Mouse (Mus musculus) gastrocnemius, postnatal 36 days (tissue): Measurements from ENCODE around the gene Tns3. TPM values are rescaled to one million over a fixed set of nuclear protein-coding genes. Genes with fewer than 3 reads are reported as not detected.
A peak's percentile ranks its signal among the peaks of the same experiment; 100 is the strongest.

ENCODE experiments used
- DNase-seq, 2 experiments: peaks; one replicate each; pipeline ENCODE4 v3.0.0; 2022
- intact Hi-C: fragments of 180-260 bp; cut with DNase I; formaldehyde crosslinking; loops from one replicate; pipeline ENCODE4 v1.15.1; 2025
- total RNA-seq, 2 experiments: library from RNA; stranded (reverse); gene quantifications; 2 replicates each; pipeline ENCODE4 v1.2.3; 2021

Tns3 gene
- total RNA-seq, 2 experiments from 2014 or later: 4.7 to 5.9 TPM

GRCm38 (mm10) chr11:8681356-8681755, 17.0 kb upstream of the Tns3 start:
- DNase-seq: no peak
- intact Hi-C loops: no loop called here

DNA sequence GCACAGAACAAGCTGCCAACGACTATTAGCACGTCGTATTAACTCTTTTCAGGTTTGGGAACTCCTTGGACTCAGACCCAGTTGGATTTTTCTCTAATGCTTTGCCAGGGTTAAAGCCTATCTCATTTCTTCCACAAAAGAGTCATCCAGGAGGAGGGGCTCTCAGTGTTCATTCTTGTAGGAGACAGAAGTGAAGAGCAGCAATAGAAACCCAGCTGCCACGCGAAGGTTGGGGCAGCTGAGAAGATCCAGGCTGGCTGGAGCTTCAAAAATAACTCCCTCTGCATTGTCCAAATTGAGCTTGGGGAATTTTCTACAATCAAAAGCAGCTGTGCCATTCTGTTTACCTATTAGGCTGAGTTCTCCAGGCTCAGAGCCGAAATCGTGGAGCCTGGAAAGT, 16.3 kb upstream of the Tns3 start:
- intact Hi-C loops: no loop called here
- DNase-seq: no peak

DNA sequence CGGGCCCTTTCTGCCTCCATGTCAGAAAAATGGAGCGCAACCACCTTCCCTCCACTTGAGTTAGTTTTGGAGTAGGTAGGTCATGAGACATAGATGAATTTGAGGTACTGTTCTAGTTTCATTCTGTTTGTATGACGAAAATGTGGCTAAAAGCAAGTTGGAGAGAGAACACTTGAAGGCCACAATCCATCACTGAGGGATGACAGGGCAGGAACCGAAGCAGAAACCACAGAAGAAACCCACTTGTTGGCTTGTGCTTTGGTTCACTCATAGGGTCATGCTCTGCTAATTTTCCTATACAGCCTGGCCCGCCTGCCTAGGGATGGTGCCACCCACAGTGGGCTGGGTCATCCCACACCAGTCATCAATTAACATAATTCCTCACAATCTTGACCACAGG, 14.9 kb upstream of the Tns3 start:
- intact Hi-C loops: no loop called here
- no peak for DNase-seq

DNA sequence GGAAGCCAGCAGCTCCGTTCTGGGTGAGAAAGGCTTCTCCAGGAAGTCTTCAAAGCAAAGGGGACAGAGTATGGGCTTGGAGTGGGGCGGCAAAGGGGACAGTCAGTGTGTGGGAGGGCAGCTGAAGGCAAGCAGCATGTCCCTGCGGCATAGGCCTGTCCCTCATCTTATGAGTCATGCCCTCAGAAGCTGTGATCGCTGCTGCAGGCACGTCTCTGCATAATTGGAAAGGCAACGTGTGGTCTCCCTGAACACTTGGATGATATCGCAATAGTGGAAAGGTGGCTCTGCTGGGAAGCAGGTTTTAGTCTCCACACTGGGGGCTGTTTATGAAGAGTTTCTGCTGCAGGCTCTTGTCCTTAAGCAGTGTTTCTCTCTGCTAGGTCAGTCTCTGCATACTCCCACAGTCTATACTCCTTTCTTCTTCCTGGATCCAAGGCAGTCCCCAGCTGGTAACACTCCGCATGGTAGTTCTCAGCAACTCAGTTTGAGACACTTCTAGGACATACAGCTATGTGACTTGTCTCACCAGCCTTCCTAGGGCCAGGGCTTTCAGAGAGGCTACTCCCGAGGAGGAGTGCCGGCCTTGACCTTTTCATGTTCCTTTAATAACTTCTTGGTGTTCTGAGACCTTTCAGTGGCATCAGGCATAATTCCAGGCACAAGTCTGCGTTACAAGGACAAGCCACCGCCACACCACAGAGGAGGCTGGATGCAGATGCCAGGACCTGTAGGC, 14.1 kb upstream of the Tns3 start:
- DNase-seq: no peak
- intact Hi-C loops: no loop called here

DNA sequence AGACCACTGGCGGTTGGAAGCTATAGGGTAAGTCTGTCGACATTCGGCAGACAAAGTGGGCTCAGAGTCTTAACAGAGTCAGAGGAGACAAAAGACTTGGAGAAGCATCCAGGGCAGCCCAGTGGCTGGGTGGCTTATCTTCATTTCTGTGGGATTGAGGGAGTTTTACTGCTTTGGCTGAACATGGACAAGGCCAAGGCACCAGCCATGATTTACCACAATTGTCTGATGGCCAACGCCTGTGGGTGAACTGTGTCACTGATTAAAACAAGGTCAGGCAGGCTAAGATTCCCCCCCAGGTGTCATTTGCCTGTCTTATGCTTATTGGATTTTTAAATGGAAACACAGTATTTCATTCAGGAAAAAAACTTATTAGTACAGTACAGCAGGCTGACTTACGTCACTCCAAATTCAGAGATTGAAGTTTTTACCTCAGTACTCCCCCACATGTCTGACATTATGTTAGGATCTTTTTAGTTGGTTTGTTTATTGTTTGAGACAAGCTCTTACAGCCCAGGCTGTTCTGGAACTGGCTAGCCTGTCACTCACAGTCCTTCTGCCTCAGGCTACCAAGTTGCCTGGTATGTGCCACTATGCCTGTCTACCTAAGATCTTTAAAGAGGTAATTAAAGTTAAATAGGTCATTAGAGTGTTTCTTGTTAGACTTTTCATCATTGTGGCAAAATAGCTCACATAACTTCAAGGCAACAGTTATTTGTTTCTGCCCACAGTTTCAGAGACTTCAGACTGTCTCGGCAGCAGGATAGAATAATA, 11.6 kb upstream of the Tns3 start:
- intact Hi-C loops: no loop called here
- DNase-seq: no peak

- no peak for DNase-seq
- intact Hi-C loops: no loop called here
Observed at GRCm38 (mm10) chr11:8674549-8675149, 10.3 kb upstream of the Tns3 start.

GRCm38 (mm10) chr11:8671698-8672097, 7.4 kb upstream of the Tns3 start:
- no peak for DNase-seq
- intact Hi-C loops: no loop called here

GRCm38 (mm10) chr11:8669138-8669537, 4.8 kb upstream of the Tns3 start:
- intact Hi-C loops: no loop called here
- DNase-seq: no peak

DNA sequence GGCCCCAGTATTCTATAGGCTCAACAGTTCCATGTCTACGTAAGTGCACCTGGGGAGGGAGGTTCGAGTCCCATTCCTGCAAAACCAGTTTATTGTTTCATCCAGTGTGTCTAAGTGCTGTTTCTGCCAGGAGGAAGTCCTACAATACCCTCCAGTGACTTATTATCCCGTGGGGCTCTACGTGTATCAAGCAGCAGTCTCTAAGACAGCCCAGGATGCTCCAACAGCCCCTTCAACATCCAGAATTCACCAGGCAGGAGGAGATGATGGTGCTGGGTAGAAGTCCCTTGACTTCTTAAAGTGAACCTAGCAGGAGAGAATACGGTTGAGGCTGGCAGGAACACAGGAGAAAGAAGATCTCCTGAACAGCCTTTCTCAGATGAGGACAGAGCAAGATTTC, 462 bp upstream of the Tns3 start:
- intact Hi-C loops: no loop called here
- no peak for DNase-seq

GRCm38 (mm10) chr11:8663444-8664392, 617 bp downstream of the Tns3 start:
- intact Hi-C loops: no loop called here
- DNase-seq: peak; percentile 16 to 57

GRCm38 (mm10) chr11:8662706-8663429, 1.5 kb downstream of the Tns3 start:
- intact Hi-C loops: no loop called here
- no peak for DNase-seq

DNA sequence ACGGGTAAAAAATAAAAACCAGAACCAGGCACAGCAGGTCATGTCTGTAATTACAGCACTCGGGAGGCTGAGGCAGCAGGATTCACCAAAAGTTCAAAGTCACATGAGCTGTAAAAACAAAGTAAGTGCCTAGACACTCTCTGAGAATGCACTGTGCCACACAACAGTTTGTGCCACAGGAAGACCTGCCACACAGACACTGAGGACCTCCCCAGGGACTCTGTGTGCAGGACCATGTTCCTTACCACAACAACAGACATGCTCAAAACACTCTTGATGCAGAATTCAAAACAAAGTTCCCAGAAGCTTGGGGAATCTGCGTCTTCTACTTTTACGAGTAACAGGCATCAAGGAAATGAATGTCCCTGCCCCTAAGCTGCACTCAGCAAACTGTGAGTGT, 3.4 kb downstream of the Tns3 start:
- intact Hi-C loops: no loop called here
- no peak for DNase-seq

- no peak for DNase-seq
- intact Hi-C loops: no loop called here
Observed at GRCm38 (mm10) chr11:8659851-8660250, 4.5 kb downstream of the Tns3 start.

DNA sequence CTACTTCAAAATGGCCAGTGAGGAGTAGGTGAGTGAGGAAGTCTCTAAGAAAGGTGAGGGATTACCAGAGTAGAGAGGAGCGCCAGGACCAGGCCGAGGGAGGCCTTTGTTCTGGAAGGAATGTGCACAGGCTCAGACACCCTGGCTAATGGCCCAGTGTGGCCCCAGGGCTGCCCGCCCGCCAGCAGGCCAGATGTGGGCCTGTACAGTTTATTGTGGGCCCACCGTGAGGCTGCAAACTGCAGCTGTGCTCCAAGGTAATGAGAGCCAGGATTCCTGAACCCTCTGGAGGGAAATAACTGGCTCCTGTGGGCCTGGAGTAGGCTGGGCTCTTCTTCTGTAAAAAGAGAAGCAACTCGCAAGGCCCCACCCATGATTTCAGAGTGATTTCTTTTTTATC, 5.3 kb downstream of the Tns3 start:
- intact Hi-C loops: no loop called here
- peak; percentile 50 to 55 for DNase-seq

GRCm38 (mm10) chr11:8657493-8657892, 6.8 kb downstream of the Tns3 start:
- intact Hi-C loops: no loop called here

DNA sequence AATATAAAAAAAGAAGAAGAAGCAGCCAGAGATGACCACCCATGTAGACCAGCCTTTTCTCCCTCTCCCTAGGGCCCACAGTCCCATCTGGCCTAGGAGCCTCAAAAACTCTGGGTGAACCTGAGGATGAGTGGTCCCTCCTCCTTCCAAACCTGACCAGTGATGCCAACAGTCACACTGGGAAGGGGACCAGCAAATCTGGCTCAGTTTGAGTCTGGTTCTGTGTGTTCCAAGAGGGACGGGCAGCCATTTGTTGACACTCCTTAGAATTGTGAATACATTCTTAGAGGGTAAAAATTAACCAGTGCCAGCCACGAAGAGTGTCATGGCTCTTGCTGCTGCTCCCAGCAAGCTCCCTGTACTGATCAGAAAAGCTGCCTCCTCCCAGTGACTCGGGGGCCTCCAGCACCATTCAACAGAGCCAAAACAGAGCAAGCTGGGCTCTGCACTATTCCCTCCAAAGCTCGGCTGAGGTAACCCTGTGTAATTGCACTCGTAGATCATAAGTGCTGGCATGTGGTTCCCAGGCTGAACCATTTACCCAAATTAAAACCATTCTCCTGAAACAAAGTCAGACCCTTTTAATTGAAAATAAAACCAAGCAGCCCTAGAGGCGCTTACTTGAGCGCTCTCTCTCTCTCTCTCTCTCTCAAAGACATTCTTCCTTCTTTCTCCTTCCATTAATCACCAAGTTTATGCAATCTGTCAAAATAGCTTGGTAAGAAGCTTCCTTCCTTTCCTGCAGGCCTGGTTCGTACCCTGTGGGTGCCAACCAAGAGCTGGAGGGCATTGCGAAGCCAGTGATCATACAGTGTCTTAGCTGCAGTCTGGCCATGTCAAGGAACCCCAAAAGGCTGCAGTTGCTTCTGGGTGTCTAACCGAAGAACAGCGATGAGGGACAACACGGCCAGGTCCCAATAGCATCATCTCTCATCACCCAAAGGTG, 7.6 kb downstream of the Tns3 start:
- DNase-seq: no peak
- intact Hi-C loops: no loop called here

More at GRCm38 (mm10) chr11:8657493-8657892, 6.8 kb downstream of the Tns3 start:
- DNase-seq: no peak

DNA sequence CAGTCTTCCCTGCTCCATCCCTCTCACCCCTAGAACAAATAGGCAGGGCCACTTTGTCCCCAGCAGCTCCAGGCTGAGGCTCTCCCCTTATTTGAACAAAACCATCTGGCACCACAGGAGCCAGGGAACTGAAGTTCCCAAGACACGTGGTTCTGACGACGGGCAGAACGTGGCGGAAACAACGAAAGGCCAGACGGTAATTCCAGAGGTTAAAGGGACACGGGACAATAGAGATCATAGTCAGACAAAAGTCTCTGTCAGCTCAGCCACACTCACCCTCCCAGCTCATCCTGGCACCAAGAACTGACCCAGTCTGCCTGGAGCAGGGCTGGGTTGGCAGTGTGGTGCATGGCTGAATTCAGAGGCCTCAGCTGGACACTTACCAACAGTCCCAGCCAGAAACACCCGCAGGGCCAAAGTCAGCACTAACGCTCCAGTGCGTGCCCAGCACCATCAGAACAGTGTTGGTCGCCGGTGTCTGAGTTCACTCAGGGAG, 10.5 kb downstream of the Tns3 start:
- intact Hi-C loops: no loop called here
- no peak for DNase-seq

DNA sequence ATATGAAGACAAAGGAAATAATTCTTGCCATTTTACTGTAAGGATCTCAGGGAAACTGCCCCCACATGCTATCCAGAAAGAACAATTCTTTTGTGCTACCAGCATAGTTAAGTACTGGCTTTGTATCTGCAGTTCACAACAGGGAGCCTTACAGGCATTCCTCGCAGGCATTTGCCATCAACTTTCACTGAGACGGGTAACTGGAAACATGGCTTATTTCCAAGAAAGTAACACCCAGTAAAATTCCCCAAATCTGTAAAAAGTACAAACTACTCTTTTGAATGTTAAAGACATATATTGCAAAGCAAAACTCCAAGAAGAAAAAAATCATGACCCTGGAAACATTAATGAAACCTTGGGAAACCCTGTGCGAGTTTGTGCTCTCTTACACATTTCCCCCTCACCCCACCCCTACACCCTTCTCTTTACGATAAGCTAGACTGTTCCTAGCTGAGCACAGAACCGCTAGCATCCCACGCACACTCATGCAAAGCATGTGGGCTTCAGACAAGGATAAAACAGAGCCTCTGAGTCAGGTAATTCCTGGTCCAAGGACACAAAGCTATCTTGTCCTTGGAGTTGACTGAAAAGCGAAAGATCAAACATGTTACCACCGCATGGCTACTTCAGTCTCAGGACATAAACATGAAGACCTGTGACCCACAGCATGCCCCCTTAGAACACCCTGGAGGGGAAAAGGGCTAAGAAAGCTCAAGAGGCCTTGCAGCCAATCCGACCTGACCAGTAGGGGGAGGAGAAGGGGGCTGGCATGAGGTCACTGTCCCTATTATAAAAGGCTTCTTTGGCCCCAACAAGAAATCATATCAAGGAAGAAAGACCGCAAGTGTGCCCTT, 11.3 kb downstream of the Tns3 start:
- no peak for DNase-seq
- intact Hi-C loops: no loop called here
